17 mouse cellular contexts compared by ENCODE assay signal in genomic region chr4:66872026-66872425, GRCm38 (mm10).
"Had no signal": no experiment of that assay in that cellular context is flagged by ENCODE, and none has a peak within 500 bp of the region (broad histone marks: within the 10 kb centered on the region; RNA-seq: fewer than 3 reads in every experiment).

No protein-coding gene starts in this region.

- H3K9me3 ChIP-seq: liver, embryonic 12.5 days; megakaryocyte, embryonic 14.5 days; midbrain, embryonic 12.5 days; neural tube, embryonic 12.5 days had no signal

- H3K27ac ChIP-seq: liver, embryonic 12.5 days; liver, embryonic 14.5 days; midbrain, embryonic 12.5 days; neural tube, embryonic 12.5 days had no signal

- H3K4me3 ChIP-seq: liver, embryonic 12.5 days; megakaryocyte, embryonic 14.5 days; midbrain, embryonic 12.5 days; neural tube, embryonic 12.5 days had no signal

- DNase-seq: lung, adult 18-20 months; lung, embryonic 14.5 days; lung, postnatal 10 days; lung, postnatal 4 days; retina, postnatal 1 day; right cerebral cortex, adult 18-20 months; right cerebral cortex, postnatal 25 days; right cerebral cortex, postnatal 4 days; spleen, adult 18-20 months; thymus, adult 18-20 months; thymus, postnatal 14 days; thymus, postnatal 36 days had no signal

- ATAC-seq: liver, embryonic 12.5 days had no signal

- H3K9ac ChIP-seq: liver, embryonic 12.5 days; liver, embryonic 14.5 days; lung, embryonic 14.5 days; midbrain, embryonic 12.5 days; neural tube, embryonic 12.5 days had no signal

- H3K36me3 ChIP-seq: liver, embryonic 12.5 days; midbrain, embryonic 12.5 days; neural tube, embryonic 12.5 days had no signal

- H3K4me2 ChIP-seq: liver, embryonic 12.5 days; lung, embryonic 14.5 days; midbrain, embryonic 12.5 days; neural tube, embryonic 12.5 days had no signal

- H3K27me3 ChIP-seq: liver, embryonic 12.5 days; megakaryocyte, embryonic 14.5 days; midbrain, embryonic 12.5 days; neural tube, embryonic 12.5 days had no signal

- H3K4me1 ChIP-seq: liver, embryonic 12.5 days; megakaryocyte, embryonic 14.5 days; neural tube, embryonic 12.5 days had no signal
